Mouse (Mus musculus): ENCODE measurements around the gene Calml3.
"Not testable (repeated sequence)": the region's sequence is repeated elsewhere in the genome, so short reads cannot be mapped to it uniquely, and the experiment has no call there.

Calml3 gene

GRCm38 (mm10) chr13:3804186-3804585, at the start of gene Calml3:
TSS of gene Calml3 (minus strand) at chr13:3804316.
- DNase-seq = no peak

GRCm38 (mm10) chr13:3850330-3850729, 46.2 kb upstream of the Calml3 start:
- DNase-seq = no peak

GRCm38 (mm10) chr13:3840662-3841061, 36.5 kb upstream of the Calml3 start:
- not testable (repeated sequence) for DNase-seq

GRCm38 (mm10) chr13:3837312-3837807, 33.2 kb upstream of the Calml3 start, which contains the start of gene Calm4:
TSS of gene Calm4 (plus strand) at chr13:3837757.
- DNase-seq = not testable (repeated sequence)

- not testable (repeated sequence) for DNase-seq
Measured at GRCm38 (mm10) chr13:3833644-3834043, 29.5 kb upstream of the Calml3 start.

GRCm38 (mm10) chr13:3832450-3832849, 28.3 kb upstream of the Calml3 start:
- no peak for DNase-seq

- no peak for DNase-seq
Measured at GRCm38 (mm10) chr13:3831994-3832393, 27.9 kb upstream of the Calml3 start.

- no peak for DNase-seq
Measured at GRCm38 (mm10) chr13:3831546-3831945, 27.4 kb upstream of the Calml3 start.

- DNase-seq = no peak
Measured at GRCm38 (mm10) chr13:3825726-3826125, 21.6 kb upstream of the Calml3 start.

- no peak for DNase-seq
Measured at GRCm38 (mm10) chr13:3822105-3822504, 18.0 kb upstream of the Calml3 start.

GRCm38 (mm10) chr13:3818740-3819076, 14.6 kb upstream of the Calml3 start:
- no peak for DNase-seq

GRCm38 (mm10) chr13:3818012-3818739, 14.1 kb upstream of the Calml3 start:
- DNase-seq = no peak

GRCm38 (mm10) chr13:3807131-3807827, 3.2 kb upstream of the Calml3 start:
- no peak for DNase-seq

- DNase-seq = no peak
Measured at GRCm38 (mm10) chr13:3805638-3806037, 1.5 kb upstream of the Calml3 start.

GRCm38 (mm10) chr13:3805132-3805531, 1.0 kb upstream of the Calml3 start:
- no peak for DNase-seq

GRCm38 (mm10) chr13:3799386-3799785, 4.7 kb downstream of the Calml3 start:
- DNase-seq = no peak

- no peak for DNase-seq
Measured at GRCm38 (mm10) chr13:3798751-3799150, 5.4 kb downstream of the Calml3 start.

GRCm38 (mm10) chr13:3796649-3797048, 7.5 kb downstream of the Calml3 start:
- DNase-seq = no peak

GRCm38 (mm10) chr13:3789531-3789930, 14.6 kb downstream of the Calml3 start:
- DNase-seq = no peak

GRCm38 (mm10) chr13:3788588-3788987, 15.5 kb downstream of the Calml3 start:
- DNase-seq = no peak

- no peak for DNase-seq
Measured at GRCm38 (mm10) chr13:3787644-3788043, 16.5 kb downstream of the Calml3 start.

- no peak for DNase-seq
Measured at GRCm38 (mm10) chr13:3787102-3787501, 17.0 kb downstream of the Calml3 start.

GRCm38 (mm10) chr13:3783621-3784020, 20.5 kb downstream of the Calml3 start:
- DNase-seq = no peak

GRCm38 (mm10) chr13:3782499-3782898, 21.6 kb downstream of the Calml3 start:
- no peak for DNase-seq
